ENCODE assay signal across 8 mouse cellular contexts in the genomic region with DNA sequence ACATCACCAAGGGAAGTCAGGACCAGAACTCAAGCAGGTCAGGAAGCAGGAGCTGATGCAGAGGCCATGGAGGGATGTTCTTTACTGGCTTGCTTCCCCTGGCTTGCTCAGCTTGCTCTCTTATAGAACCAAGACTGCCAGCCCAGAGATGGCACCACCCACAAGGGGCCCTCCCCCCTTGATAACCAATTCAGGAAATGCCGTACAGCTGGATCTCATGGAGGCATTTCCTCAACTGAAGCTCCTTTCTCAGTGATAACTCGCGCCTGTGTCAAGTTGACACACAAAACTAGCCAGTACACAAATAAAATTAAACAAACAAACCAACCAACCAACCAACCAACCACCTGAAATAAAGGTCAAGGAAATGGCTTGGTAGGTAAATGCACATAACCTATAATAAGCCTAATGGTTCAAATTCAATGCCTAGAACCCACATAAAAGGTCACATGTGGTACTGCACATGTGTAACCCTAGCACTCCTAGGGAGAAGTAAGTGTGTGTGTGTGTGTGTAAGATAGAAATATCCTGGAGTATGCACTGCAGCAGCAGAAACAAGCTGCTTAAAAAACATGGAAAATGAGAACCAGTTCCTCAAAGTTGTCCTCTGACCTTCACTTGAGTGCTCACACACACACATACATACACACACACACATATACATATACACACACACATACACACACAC. TPM values are rescaled to one million over a fixed set of nuclear protein-coding genes. Genes with fewer than 3 reads are reported as not detected.
A peak's percentile ranks its signal among the peaks of the same experiment; 100 is the strongest.
DNase-seq lines count a peak whose midpoint lies in the region; ATAC-seq and TF ChIP-seq lines count a peak whose summit lies in the region.
"Not testable (repeated sequence)": the region's sequence is repeated elsewhere in the genome, so short reads cannot be mapped to it uniquely, and the experiment has no call there.

No protein-coding gene starts in this region.

- DNase-seq in CD4-positive, CD25-positive, alpha-beta regulatory T cell, adult 2 months (ENCODE audit: low read depth, low spot score): peak; percentile 9
- not testable (repeated sequence) for DNase-seq in hindbrain, postnatal 0 days (ENCODE audit: low spot score)
- DNase-seq in thymus, postnatal 25 days: peak; percentile 43

- 58% methylated on average over 3 of the region's 3 CpGs for WGBS in embryonic facial prominence, embryonic 13.5 days
- WGBS in heart, embryonic 12.5 days: 39% methylated on average over 3 of the region's 3 CpGs
- WGBS in hindbrain, postnatal 0 days: 86% methylated on average over 3 of the region's 3 CpGs
- 67% methylated on average over 3 of the region's 3 CpGs for WGBS in limb, embryonic 15.5 days
- WGBS in macrophage (ENCODE audit: missing documents): 25% methylated on average over 3 of the region's 3 CpGs
- 89% methylated on average over 3 of the region's 3 CpGs for WGBS in neural tube, embryonic 15.5 days

- H3K4me1 ChIP-seq in embryonic facial prominence, embryonic 13.5 days: peaks cover 15% of the 10 kb centered on the region
- peaks cover 13% of the 10 kb centered on the region for H3K4me1 ChIP-seq in heart, embryonic 12.5 days (replicated peaks)
- H3K4me1 ChIP-seq in hindbrain, postnatal 0 days (ENCODE audit: insufficient read depth, low read length); limb, embryonic 15.5 days: not testable (repeated sequence)
- H3K4me1 ChIP-seq in neural tube, embryonic 15.5 days: peaks cover 11% of the 10 kb centered on the region

- not testable (repeated sequence) for H3K27ac ChIP-seq in embryonic facial prominence, embryonic 13.5 days; heart, embryonic 12.5 days (ENCODE audit: poor library complexity, severe bottlenecking); hindbrain, postnatal 0 days; limb, embryonic 15.5 days; neural tube, embryonic 15.5 days (replicated peaks)
- H3K27ac ChIP-seq in macrophage: peak overlapping the region; percentile 69

- not testable (repeated sequence) for H3K9ac ChIP-seq in embryonic facial prominence, embryonic 13.5 days; heart, embryonic 12.5 days; hindbrain, postnatal 0 days (replicated peaks; ENCODE audit: low read length); limb, embryonic 15.5 days; neural tube, embryonic 15.5 days (replicated peaks)

- H3K36me3 ChIP-seq in embryonic facial prominence, embryonic 13.5 days; heart, embryonic 12.5 days; hindbrain, postnatal 0 days (ENCODE audit: insufficient read depth, low read length); limb, embryonic 15.5 days; macrophage (ENCODE audit: inconsistent target); neural tube, embryonic 15.5 days: not testable (repeated sequence)

- H3K4me2 ChIP-seq in embryonic facial prominence, embryonic 13.5 days: peak overlapping the region; percentile 61
- H3K4me2 ChIP-seq in heart, embryonic 12.5 days: peak overlapping the region; percentile 85
- peak overlapping the region; percentile 73; the same call in 1 of the 2 replicates for H3K4me2 ChIP-seq in hindbrain, postnatal 0 days (ENCODE audit: low read depth, low read length)
- peak overlapping the region; percentile 51; the same call in 1 of the 2 replicates for H3K4me2 ChIP-seq in limb, embryonic 15.5 days
- H3K4me2 ChIP-seq in neural tube, embryonic 15.5 days: peak overlapping the region; percentile 62; the same call in 1 of the 2 replicates

- peaks cover 36% of the 10 kb centered on the region for H3K79me2 ChIP-seq in macrophage (ENCODE audit: inconsistent target)

- TF ChIP-seq CTCF in hindbrain, postnatal 0 days (IDR thresholded peaks at IDR 0.05; ENCODE audit: low read depth): not testable (repeated sequence)

- not testable (repeated sequence) for ATAC-seq in embryonic facial prominence, embryonic 13.5 days (ENCODE audit: insufficient number of reproducible peaks, insufficient read depth, low FRiP score, low TSS enrichment, low read depth); heart, embryonic 12.5 days (ENCODE audit: insufficient number of reproducible peaks, low FRiP score); hindbrain, postnatal 0 days; limb, embryonic 15.5 days (ENCODE audit: insufficient number of reproducible peaks, low FRiP score, low TSS enrichment, low read depth); neural tube, embryonic 15.5 days (ENCODE audit: low FRiP score)

- not testable (repeated sequence) for H3K9me3 ChIP-seq in embryonic facial prominence, embryonic 13.5 days; heart, embryonic 12.5 days (replicated peaks); hindbrain, postnatal 0 days (ENCODE audit: low read length); limb, embryonic 15.5 days; neural tube, embryonic 15.5 days (replicated peaks)

- H3K4me3 ChIP-seq in embryonic facial prominence, embryonic 13.5 days: peak overlapping the region; percentile 70
- peak overlapping the region; percentile 85 for H3K4me3 ChIP-seq in heart, embryonic 12.5 days
- H3K4me3 ChIP-seq in hindbrain, postnatal 0 days (ENCODE audit: low read length); limb, embryonic 15.5 days; neural tube, embryonic 15.5 days (replicated peaks): not testable (repeated sequence)
- peak overlapping the region; percentile 67; the same call in 1 of the 2 replicates for H3K4me3 ChIP-seq in macrophage (ENCODE audit: inconsistent target)

- H3K27me3 ChIP-seq in embryonic facial prominence, embryonic 13.5 days; heart, embryonic 12.5 days (replicated peaks); hindbrain, postnatal 0 days (ENCODE audit: insufficient read depth, low read length); limb, embryonic 15.5 days; neural tube, embryonic 15.5 days (replicated peaks): not testable (repeated sequence)

RNA-seq across cellular contexts. Expression of a gene that starts 1.5 kb away (rescaled TPM):
- 7.6 and 9.6 TPM in 2 replicates for polyA plus RNA-seq in embryonic facial prominence, embryonic 13.5 days (2015; fragmentation: Nextera tagmentation; extraction: Ambion mirVana)
- polyA plus RNA-seq in heart, embryonic 12.5 days (2016; fragmentation: Nextera tagmentation; extraction: Ambion mirVana): 6.1 and 6.8 TPM in 2 replicates
- 4.2 and 4.8 TPM in 2 replicates for total RNA-seq in hindbrain, postnatal 0 days (2014; rRNA removed)
- 2.3 and 2.7 TPM in 2 replicates for polyA plus RNA-seq in hindbrain, postnatal 0 days (2015; fragmentation: Nextera tagmentation; extraction: Ambion mirVana)
- 5.8 and 7.2 TPM in 2 replicates for polyA plus RNA-seq in limb, embryonic 15.5 days (2015; fragmentation: Nextera tagmentation; extraction: Ambion mirVana)
- 10 to 100 TPM in 16 of 26 experiments, 1 to 10 TPM in 10; 1.3 to 32.3 (median 13.8) TPM for total RNA-seq in macrophage (2018; cell fraction: chromatin; rRNA removed)
- total RNA-seq in macrophage (2018; cell fraction: cytosol; rRNA removed): 1 to 10 TPM in 24 of 26 experiments, under 1 TPM in 2; 0.72 to 4.0 (median 2.1) TPM
- total RNA-seq in macrophage (2018; cell fraction: nucleus; rRNA removed): 10 to 100 TPM in 4 of 26 experiments, 1 to 10 TPM in 21, under 1 TPM in 1; 0.75 to 24.9 (median 7.6) TPM
- 1.0 to 3.9 TPM (median 1.4 TPM) in 3 replicates for polyA plus RNA-seq in macrophage (2018)
- 2.4 and 3.0 TPM in 2 replicates for polyA plus RNA-seq in neural tube, embryonic 15.5 days (2015; fragmentation: Nextera tagmentation; extraction: Ambion mirVana)

RNA-seq across cellular contexts. Expression of a gene that starts 1.8 kb away (rescaled TPM):
- 49.5 and 54.1 TPM in 2 replicates for polyA plus RNA-seq in embryonic facial prominence, embryonic 13.5 days (2015; fragmentation: Nextera tagmentation; extraction: Ambion mirVana)
- 39.9 and 40.5 TPM in 2 replicates for polyA plus RNA-seq in heart, embryonic 12.5 days (2016; fragmentation: Nextera tagmentation; extraction: Ambion mirVana)
- total RNA-seq in hindbrain, postnatal 0 days (2014; rRNA removed): 29.2 and 40.7 TPM in 2 replicates
- 68.6 and 71.6 TPM in 2 replicates for polyA plus RNA-seq in hindbrain, postnatal 0 days (2015; fragmentation: Nextera tagmentation; extraction: Ambion mirVana)
- 45.5 and 46.4 TPM in 2 replicates for polyA plus RNA-seq in limb, embryonic 15.5 days (2015; fragmentation: Nextera tagmentation; extraction: Ambion mirVana)
- 1 to 10 TPM in 19 of 26 experiments, under 1 TPM in 1, not detected in 6; 0.98 to 8.9 (median 3.0) TPM for total RNA-seq in macrophage (2018; cell fraction: chromatin; rRNA removed)
- total RNA-seq in macrophage (2018; cell fraction: cytosol; rRNA removed): 10 to 100 TPM; 18.2 to 36.5 (median 25.3) TPM
- 10 to 100 TPM in 4 of 26 experiments, 1 to 10 TPM in 21, not detected in 1; 1.4 to 12.9 (median 3.9) TPM for total RNA-seq in macrophage (2018; cell fraction: nucleus; rRNA removed)
- 26.0 to 42.5 TPM (median 28.9 TPM) in 3 replicates for polyA plus RNA-seq in macrophage (2018)
- 62.8 and 71.6 TPM in 2 replicates for polyA plus RNA-seq in neural tube, embryonic 15.5 days (2015; fragmentation: Nextera tagmentation; extraction: Ambion mirVana)

RNA-seq across cellular contexts. Expression of a gene that starts 39.7 kb away (rescaled TPM):
- 8.3 and 12.2 TPM in 2 replicates for polyA plus RNA-seq in embryonic facial prominence, embryonic 13.5 days (2015; fragmentation: Nextera tagmentation; extraction: Ambion mirVana)
- polyA plus RNA-seq in heart, embryonic 12.5 days (2016; fragmentation: Nextera tagmentation; extraction: Ambion mirVana): 2.6 and 2.9 TPM in 2 replicates
- 62.4 and 69.9 TPM in 2 replicates for total RNA-seq in hindbrain, postnatal 0 days (2014; rRNA removed)
- polyA plus RNA-seq in hindbrain, postnatal 0 days (2015; fragmentation: Nextera tagmentation; extraction: Ambion mirVana): 22.0 and 22.9 TPM in 2 replicates
- 6.6 and 11.9 TPM in 2 replicates for polyA plus RNA-seq in limb, embryonic 15.5 days (2015; fragmentation: Nextera tagmentation; extraction: Ambion mirVana)
- total RNA-seq in macrophage (2018; cell fraction: chromatin; rRNA removed): 1 to 10 TPM in 1 of 26 experiments, under 1 TPM in 3, not detected in 22; 0.19 to 1.0 (median 0.68) TPM
- total RNA-seq in macrophage (2018; cell fraction: cytosol; rRNA removed): under 1 TPM; 0.04 to 0.27 (median 0.10) TPM
- 1 to 10 TPM in 3 of 26 experiments, under 1 TPM in 16, not detected in 7; 0.12 to 5.5 (median 0.33) TPM for total RNA-seq in macrophage (2018; cell fraction: nucleus; rRNA removed)
- polyA plus RNA-seq in macrophage (2018): 0.10 to 0.13 TPM (median 0.12 TPM) in 3 replicates
- 7.8 and 8.3 TPM in 2 replicates for polyA plus RNA-seq in neural tube, embryonic 15.5 days (2015; fragmentation: Nextera tagmentation; extraction: Ambion mirVana)

RNA-seq across cellular contexts. Expression of a gene that starts 53.9 kb away (rescaled TPM):
- 3.2 and 5.7 TPM in 2 replicates for polyA plus RNA-seq in embryonic facial prominence, embryonic 13.5 days (2015; fragmentation: Nextera tagmentation; extraction: Ambion mirVana)
- not detected in 2 replicates for polyA plus RNA-seq in heart, embryonic 12.5 days (2016; fragmentation: Nextera tagmentation; extraction: Ambion mirVana)
- 2.3 and 9.9 TPM in 2 replicates for total RNA-seq in hindbrain, postnatal 0 days (2014; rRNA removed)
- polyA plus RNA-seq in hindbrain, postnatal 0 days (2015; fragmentation: Nextera tagmentation; extraction: Ambion mirVana): 19.9 and 21.4 TPM in 2 replicates
- polyA plus RNA-seq in limb, embryonic 15.5 days (2015; fragmentation: Nextera tagmentation; extraction: Ambion mirVana): 0.88 and 1.1 TPM in 2 replicates
- total RNA-seq in macrophage (2018; cell fraction: chromatin; rRNA removed): 1 to 10 TPM in 25 of 26 experiments, not detected in 1; 1.3 to 5.4 (median 3.0) TPM
- under 1 TPM in 8 of 26 experiments, not detected in 18; 0.14 to 0.24 (median 0.19) TPM for total RNA-seq in macrophage (2018; cell fraction: cytosol; rRNA removed)
- total RNA-seq in macrophage (2018; cell fraction: nucleus; rRNA removed): 1 to 10 TPM in 25 of 26 experiments, under 1 TPM in 1; 0.46 to 6.1 (median 1.9) TPM
- 0.22 TPM in 1 of 3 replicates, not detected in the others for polyA plus RNA-seq in macrophage (2018)
- 8.6 and 10.1 TPM in 2 replicates for polyA plus RNA-seq in neural tube, embryonic 15.5 days (2015; fragmentation: Nextera tagmentation; extraction: Ambion mirVana)
